Mouse (Mus musculus) CH12.LX (cell line): ENCODE data around the gene Chrna1. TPM values are rescaled to one million over a fixed set of nuclear protein-coding genes. Genes with fewer than 3 reads are reported as not detected.

Experiments used
- DNase-seq: peaks from one replicate; pipeline ENCODE4 v3.0.0-alpha.2; 2013; ENCODE audit errors: extremely low read depth
- H3K27ac ChIP-seq: 2 replicates; pipeline ENCODE4 v1.5.1; 2012; ENCODE audit warnings: low read depth, mild to moderate bottlenecking, control low read depth, moderate library complexity; ENCODE audit not compliant: insufficient read depth
- H3K27me3 ChIP-seq: replicated peaks from 2 replicates; pipeline ENCODE3; 2012; ENCODE audit warnings: inconsistent platforms
- H3K36me3 ChIP-seq, 2 experiments: replicated peaks in 1 of 2; 2 replicates each; pipeline versions ENCODE3 to v1.6.1; 2012; ENCODE audit warnings: inconsistent platforms in 1 of 2, low read length in 1 of 2, mild to moderate bottlenecking in 1 of 2, mixed read lengths in 1 of 2, moderate library complexity in 1 of 2; ENCODE audit not compliant: control insufficient read depth in 1 of 2, insufficient read depth in 1 of 2
- H3K4me1 ChIP-seq, 2 experiments: 2 replicates each; pipeline ENCODE4 v1.6.1; 2012; ENCODE audit warnings: inconsistent platforms in 1 of 2, moderate library complexity in 1 of 2; ENCODE audit not compliant: insufficient read depth in 2 of 2, control insufficient read depth in 1 of 2
- H3K4me2 ChIP-seq: 2 replicates; pipeline ENCODE4 v1.6.1; 2012; ENCODE audit warnings: low read depth, mild to moderate bottlenecking, control low read depth; ENCODE audit not compliant: poor library complexity, insufficient read depth, severe bottlenecking
- H3K4me3 ChIP-seq, 3 experiments: fragments of 150-350 bp in 1 of 3; sonication (generic) in 1 of 3; replicated peaks in 1 of 3; 2 replicates each; pipeline versions ENCODE3 to v1.5.1; 2011 to 2012; ENCODE audit warnings: low read depth in 2 of 3, low read length in 2 of 3, mild to moderate bottlenecking in 2 of 3, moderate library complexity in 2 of 3, control low read depth in 1 of 3, improper control_type of control experiment in 1 of 3, inconsistent platforms in 1 of 3, mixed read lengths in 1 of 3; ENCODE audit not compliant: poor library complexity in 1 of 3
- H3K79me2 ChIP-seq: replicated peaks from 2 replicates; pipeline ENCODE4 v1.6.1; 2012; ENCODE audit warnings: mild to moderate bottlenecking, moderate library complexity; ENCODE audit not compliant: control insufficient read depth, poor library complexity, insufficient read depth, severe bottlenecking; ENCODE audit errors: extremely low read depth
- H3K9ac ChIP-seq: 2 replicates; pipeline ENCODE4 v1.6.1; 2012; ENCODE audit warnings: low read depth, mild to moderate bottlenecking, control low read depth, moderate library complexity; ENCODE audit not compliant: insufficient read depth
- H3K9me3 ChIP-seq: replicated peaks from 2 replicates; pipeline ENCODE3; 2012; ENCODE audit warnings: low read length, inconsistent platforms, mixed read lengths
- BHLHE40 ChIP-seq: IDR thresholded peaks from 2 replicates; pipeline ENCODE4 v1.6.1; 2011; ENCODE audit warnings: mild to moderate bottlenecking, low read depth, low read length, improper control_type of control experiment
- CHD2 ChIP-seq: IDR thresholded peaks from 2 replicates; pipeline ENCODE4 v1.6.1; 2011; ENCODE audit warnings: low read length, improper control_type of control experiment
- CTCF ChIP-seq, 2 experiments: IDR thresholded peaks in 1 of 2; conservative IDR thresholded peaks in 1 of 2; 2 replicates each; pipeline ENCODE4 v1.5.1; 2011 to 2012; ENCODE audit warnings: low read depth in 2 of 2, low read length in 2 of 2, improper control_type of control experiment in 1 of 2, inconsistent platforms in 1 of 2, mild to moderate bottlenecking in 1 of 2, moderate library complexity in 1 of 2
- E2F4 ChIP-seq: IDR thresholded peaks from 2 replicates; pipeline ENCODE4 v1.6.1; 2011; ENCODE audit warnings: low read depth, low read length, improper control_type of control experiment; ENCODE audit not compliant: insufficient replicate concordance
- EP300 ChIP-seq: IDR thresholded peaks from 2 replicates; pipeline ENCODE4 v1.6.1; 2011; ENCODE audit warnings: low read length, improper control_type of control experiment
- ETS1 ChIP-seq: conservative IDR thresholded peaks from 2 replicates; pipeline ENCODE4 v1.6.1; 2012; ENCODE audit warnings: low read depth, mild to moderate bottlenecking, inconsistent platforms, low read length, improper control_type of control experiment, moderate library complexity
- HCFC1 ChIP-seq: IDR thresholded peaks from 2 replicates; pipeline ENCODE4 v1.6.1; 2012; ENCODE audit warnings: low read depth, mild to moderate bottlenecking, inconsistent platforms, low read length, improper control_type of control experiment
- IRF4 ChIP-seq: IDR thresholded peaks from 2 replicates; pipeline ENCODE4 v1.6.1; 2014; ENCODE audit warnings: low read depth, mild to moderate bottlenecking, inconsistent platforms, low read length, improper control_type of control experiment
- JUN ChIP-seq: IDR thresholded peaks from 2 replicates; pipeline ENCODE4 v1.6.1; 2011; ENCODE audit warnings: low read depth, mild to moderate bottlenecking, low read length, improper control_type of control experiment, moderate library complexity; ENCODE audit not compliant: insufficient read depth
- JUND ChIP-seq: conservative IDR thresholded peaks from 2 replicates; pipeline ENCODE4 v1.6.1; 2011; ENCODE audit warnings: low read depth, low read length, improper control_type of control experiment
- KAT2A ChIP-seq: IDR thresholded peaks from 2 replicates; pipeline ENCODE4 v1.6.1; 2012; ENCODE audit warnings: low read length, improper control_type of control experiment, inconsistent platforms; ENCODE audit not compliant: insufficient replicate concordance
- MAFK ChIP-seq: IDR thresholded peaks from 2 replicates; pipeline ENCODE4 v1.6.1; 2011; ENCODE audit warnings: low read length, improper control_type of control experiment; ENCODE audit not compliant: insufficient replicate concordance
- MYC ChIP-seq: IDR thresholded peaks from 2 replicates; pipeline ENCODE4 v1.6.1; 2011; ENCODE audit warnings: low read depth, mild to moderate bottlenecking, improper control_type of control experiment, low read length
- NELFE ChIP-seq: IDR thresholded peaks from 2 replicates; pipeline ENCODE4 v1.6.1; 2011; ENCODE audit warnings: low read depth, low read length, improper control_type of control experiment
- NRF1 ChIP-seq: IDR thresholded peaks from 2 replicates; pipeline ENCODE4 v1.6.1; 2014; ENCODE audit warnings: low read depth, mild to moderate bottlenecking, inconsistent platforms, low read length, improper control_type of control experiment, moderate library complexity
- POLR2AphosphoS2 ChIP-seq: IDR thresholded peaks from 2 replicates; pipeline ENCODE4 v1.6.1; 2011; ENCODE audit warnings: low read depth, low read length, improper control_type of control experiment
- RAD21 ChIP-seq: IDR thresholded peaks from 2 replicates; pipeline ENCODE4 v1.6.1; 2011; ENCODE audit warnings: low read depth, mild to moderate bottlenecking, low read length, improper control_type of control experiment, moderate library complexity
- RCOR1 ChIP-seq: conservative IDR thresholded peaks from 2 replicates; pipeline ENCODE4 v1.6.1; 2012; ENCODE audit warnings: low read depth, mild to moderate bottlenecking, inconsistent platforms, low read length, improper control_type of control experiment
- SIN3A ChIP-seq: IDR thresholded peaks from 2 replicates; pipeline ENCODE4 v1.6.1; 2012; ENCODE audit warnings: low read length, improper control_type of control experiment, inconsistent platforms
- SMC3 ChIP-seq: IDR thresholded peaks from 2 replicates; pipeline ENCODE4 v1.6.1; 2011; ENCODE audit warnings: low read depth, low read length, improper control_type of control experiment
- TBP ChIP-seq: conservative IDR thresholded peaks from 2 replicates; pipeline ENCODE4 v1.6.1; 2011; ENCODE audit warnings: low read depth, low read length, improper control_type of control experiment
- TCF12 ChIP-seq: IDR thresholded peaks from 2 replicates; pipeline ENCODE4 v1.6.1; 2014; ENCODE audit warnings: low read depth, mild to moderate bottlenecking, inconsistent platforms, low read length, improper control_type of control experiment
- USF1 ChIP-seq: IDR thresholded peaks from 2 replicates; pipeline ENCODE4 v1.6.1; 2014; ENCODE audit warnings: low read depth, mild to moderate bottlenecking, inconsistent platforms, low read length, improper control_type of control experiment
- USF2 ChIP-seq: conservative IDR thresholded peaks from 2 replicates; pipeline ENCODE4 v1.6.1; 2011; ENCODE audit warnings: low read depth, low read length, improper control_type of control experiment
- ZC3H11A ChIP-seq: IDR thresholded peaks from 2 replicates; pipeline ENCODE4 v1.6.1; 2012; ENCODE audit warnings: low read depth, mild to moderate bottlenecking, inconsistent platforms, low read length, improper control_type of control experiment
- ZKSCAN1 ChIP-seq: IDR thresholded peaks from 2 replicates; pipeline ENCODE4 v1.6.1; 2012; ENCODE audit warnings: low read depth, inconsistent platforms, low read length, improper control_type of control experiment, borderline replicate concordance
- ZMIZ1 ChIP-seq: IDR thresholded peaks from 2 replicates; pipeline ENCODE4 v1.6.1; 2012; ENCODE audit warnings: low read depth, mild to moderate bottlenecking, inconsistent platforms, low read length, improper control_type of control experiment
- dilution Hi-C: fragments of 300-500 bp; cut with MboI; formaldehyde crosslinking; loops from 2 replicates; pipeline ENCODE4 v1.14.3; 2020; ENCODE audit warnings: low sequenced_read_pairs; ENCODE audit not compliant: extremely low pct_unique_long_range_greater_than_20kb, extremely low pct_ligation_motif_present
- in situ Hi-C: fragments of 300-500 bp; cut with MboI; formaldehyde crosslinking; loops from 3 replicates; pipeline ENCODE4 v1.14.3; 2019; ENCODE audit warnings: low sequenced_read_pairs, low pct_ligation_motif_present, low pct_unique_long_range_greater_than_20kb, mixed read lengths
- polyA plus RNA-seq: library from polyadenylated mRNA; unstranded; fragments of >175 nt; gene quantifications from 2 replicates; pipeline ENCODE4 v1.2.1, GENCODE M21; 2012; ENCODE audit warnings: low read depth; ENCODE audit not compliant: insufficient read length
- total RNA-seq, 2 experiments: library from RNA; depleted of rRNA; stranded (reverse); fragments of 300-350 nt in 1 of 2; fragments of >200 nt in 1 of 2; gene quantifications; 2 replicates each; pipeline ENCODE4 v1.2.3; 2012 to 2014

Chrna1 gene
- total and polyA plus RNA-seq, 3 experiments: not detected

DNA sequence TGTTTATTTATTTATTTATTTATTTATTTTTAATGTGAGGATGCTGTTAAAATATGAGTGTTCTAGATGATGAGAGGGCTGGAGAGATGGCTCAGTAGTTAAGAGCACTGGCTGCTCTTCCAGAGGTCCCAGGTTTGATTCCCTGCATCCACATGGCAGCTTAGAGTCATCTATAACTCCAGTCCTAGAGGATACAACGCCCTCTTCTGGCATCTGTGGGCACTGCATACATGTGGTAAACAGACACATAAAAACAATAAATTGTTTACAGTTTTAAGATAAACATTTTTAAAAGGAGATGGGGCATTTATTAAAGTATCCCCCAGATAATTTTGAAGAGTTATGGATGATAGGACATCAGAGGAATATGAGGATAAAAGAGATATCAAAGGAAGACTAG is 40.4 kb downstream of the Chrna1 start:
- Histone ChIP-seq H3K4me2 (no peak overlapping the region), H3K9ac (no peak overlapping the region), H3K4me3 (no peak overlapping the region), H3K27me3 (no peaks in the 10 kb centered on the region), H3K27ac (no peak overlapping the region), H3K79me2 (no peaks in the 10 kb centered on the region), H3K36me3 (no peaks in the 10 kb centered on the region), H3K9me3 (no peaks in the 10 kb centered on the region)
- dilution Hi-C loops: no loop called here
- TF ChIP-seq TBP: no peak
- no peak for TF ChIP-seq ZKSCAN1
- TF ChIP-seq IRF4: no peak
- TF ChIP-seq CTCF (conservative IDR thresholded peaks at IDR 0.05 in 1 of 2, IDR thresholded peaks at IDR 0.05 in 1 of 2; ENCODE audit: low read depth in 2 of 2, low read length in 2 of 2): peak; percentile 31 to 40; a peak in 2 of 4 replicates
- no peak for TF ChIP-seq USF2
- TF ChIP-seq MYC: peak; percentile 31
- TF ChIP-seq TCF12: no peak
- no peak for TF ChIP-seq ZC3H11A
- no peak for TF ChIP-seq JUND
- TF ChIP-seq E2F4: no peak
- TF ChIP-seq ZMIZ1: no peak
- no peak for TF ChIP-seq HCFC1
- TF ChIP-seq RAD21: peak; percentile 4
- no peak for TF ChIP-seq BHLHE40
- TF ChIP-seq SMC3: no peak
- 0 out of 2 replicates have a peak, but pooled peaks have one; percentile 21 for TF ChIP-seq SIN3A
- no peak for TF ChIP-seq KAT2A
- TF ChIP-seq, all 38 proteins: peak for 4
- peaks cover 12 to 25% of the 10 kb centered on the region in 2 experiments; a peak in 3 of 4 replicates for H3K4me1 ChIP-seq
- DNase-seq: no peak
- in situ Hi-C loops: no loop called here

DNA sequence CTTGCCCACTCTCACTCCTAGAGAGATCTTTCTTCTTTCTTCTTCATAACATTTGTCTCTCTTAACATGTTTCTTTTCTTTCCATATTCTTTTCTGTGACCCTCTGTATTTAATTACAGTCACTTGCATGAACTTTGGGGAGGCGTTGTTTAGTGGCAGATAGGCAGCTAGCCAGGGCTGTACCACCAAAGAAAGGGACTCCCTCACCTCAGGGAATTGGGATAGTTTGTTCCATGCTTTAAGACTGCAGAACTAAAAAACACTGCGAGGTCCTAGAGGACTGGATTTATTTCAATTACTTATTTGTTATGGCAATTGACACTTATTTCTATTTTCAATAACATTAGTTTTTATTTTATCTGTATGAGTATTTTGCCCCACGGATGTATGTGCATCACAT is 41.0 kb downstream of the Chrna1 start:
- no peaks in the 10 kb centered on the region for H3K36me3 ChIP-seq
- H3K9ac ChIP-seq: no peak overlapping the region
- no peak for DNase-seq
- no peak overlapping the region for H3K27ac ChIP-seq
- no peaks in the 10 kb centered on the region for H3K27me3 ChIP-seq
- in situ Hi-C loops (no loop called here), dilution Hi-C loops (no loop called here)
- H3K79me2 ChIP-seq: no peaks in the 10 kb centered on the region
- H3K4me3 ChIP-seq: no peak overlapping the region
- TF ChIP-seq USF1: no peak
- no peak for TF ChIP-seq MYC
- no peak for TF ChIP-seq KAT2A
- no peak for TF ChIP-seq CHD2
- TF ChIP-seq RCOR1: no peak
- no peak for TF ChIP-seq SMC3
- no peak for TF ChIP-seq HCFC1
- no peak for TF ChIP-seq EP300
- no peak for TF ChIP-seq POLR2AphosphoS2
- TF ChIP-seq TCF12: no peak
- no peak for TF ChIP-seq RAD21
- TF ChIP-seq NRF1: no peak
- no peak for TF ChIP-seq JUN
- TF ChIP-seq ETS1: no peak
- no peak for TF ChIP-seq MAFK
- no peak for TF ChIP-seq ZC3H11A
- no peak for TF ChIP-seq NELFE
- TF ChIP-seq USF2: no peak
- no peak for TF ChIP-seq E2F4
- H3K4me2 ChIP-seq: no peak overlapping the region
- H3K9me3 ChIP-seq: no peaks in the 10 kb centered on the region
- peaks cover 12 to 30% of the 10 kb centered on the region in 2 experiments; a peak in 3 of 4 replicates for H3K4me1 ChIP-seq
